Mouse (Mus musculus): ENCODE measurements around the gene Dars2. TPM values are rescaled to one million over a fixed set of nuclear protein-coding genes. Genes with fewer than 3 reads are reported as not detected.

Gene Dars2
- 4.8 and 8.9 TPM in 2 replicates for polyA plus RNA-seq (2012; rRNA removed)

DNA sequence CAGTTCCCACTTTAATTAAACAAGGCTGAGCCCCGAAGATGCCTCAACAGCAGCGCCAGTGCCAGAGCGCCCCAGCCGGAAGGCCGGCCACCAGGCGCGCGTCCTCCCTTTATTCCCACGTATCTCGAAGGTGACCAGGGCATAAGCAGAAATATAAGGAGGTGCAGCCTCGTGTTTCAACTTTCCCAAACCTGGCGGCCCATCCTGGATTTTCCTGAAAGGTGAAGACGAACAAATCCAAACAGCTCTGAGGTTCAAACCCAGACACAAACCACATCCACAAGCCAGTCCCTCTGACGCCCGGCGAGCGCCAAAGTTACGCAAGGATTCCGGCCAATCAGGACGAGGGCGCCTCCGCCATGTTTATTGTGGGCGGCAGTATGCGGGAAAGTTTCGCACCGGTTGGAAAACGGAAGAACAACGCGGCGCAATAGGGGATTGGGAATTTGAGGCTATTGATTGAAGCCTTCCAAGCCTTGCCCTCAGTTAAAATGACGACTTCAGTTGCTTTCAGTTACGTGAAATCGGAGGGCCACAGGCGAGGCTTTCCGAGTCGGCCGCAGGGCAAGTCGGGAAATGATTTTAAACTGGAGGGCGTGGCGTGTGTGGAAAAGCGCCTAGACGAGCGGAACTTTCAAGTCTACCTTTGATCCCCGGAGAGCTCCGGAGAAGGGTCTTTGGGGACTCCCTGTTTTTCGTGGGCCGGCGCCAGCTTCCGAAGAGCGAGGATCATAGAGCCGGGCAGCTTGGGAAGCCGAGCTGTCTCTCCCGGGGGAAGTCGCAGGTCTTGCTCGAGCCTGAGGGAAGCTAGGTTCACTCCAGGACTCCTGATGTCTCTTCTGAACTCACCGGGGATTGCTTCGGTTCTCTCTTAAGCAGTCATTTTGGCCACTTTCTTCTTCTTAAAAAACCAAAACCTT is at the start of gene Dars2, which contains the start of gene Cenpl:
Gene Dars2, minus strand, starts transcription at position 307 of the 920 bp plus-strand sequence.
Gene Cenpl, plus strand, starts transcription at position 362 of the 920 bp plus-strand sequence.
- WGBS = under 1% methylated on average over 57 of the region's 57 CpGs
- H3K27ac ChIP-seq (ENCODE audit: insufficient read depth, low read depth, low read length) = peak within 1 kb of the TSS; percentile 56
- H3K4me1 ChIP-seq (ENCODE audit: control insufficient read depth, insufficient read depth, insufficient read length, low read length) = peaks cover 6% of the 10 kb centered on the region; the same call in 1 of the 2 replicates
- no peaks in the 10 kb centered on the region for H3K27me3 ChIP-seq (ENCODE audit: control insufficient read depth, insufficient read depth, low read length)
- TF ChIP-seq POLR2A (IDR thresholded peaks at IDR 0.05; ENCODE audit: low read depth, low read length) (peak; percentile 51; the same call in 1 of the 2 replicates), CTCF (IDR thresholded peaks at IDR 0.05; ENCODE audit: extremely low read depth, insufficient read length, insufficient replicate concordance, low read depth, low read length) (peak; percentile 11; the same call in 1 of the 2 replicates)
- H3K36me3 ChIP-seq (ENCODE audit: control insufficient read depth, insufficient read depth, low read length) = no peaks in the 10 kb centered on the region
- H3K4me3 ChIP-seq (ENCODE audit: low read depth, low read length) = peak within 1 kb of the TSS; percentile 87

DNA sequence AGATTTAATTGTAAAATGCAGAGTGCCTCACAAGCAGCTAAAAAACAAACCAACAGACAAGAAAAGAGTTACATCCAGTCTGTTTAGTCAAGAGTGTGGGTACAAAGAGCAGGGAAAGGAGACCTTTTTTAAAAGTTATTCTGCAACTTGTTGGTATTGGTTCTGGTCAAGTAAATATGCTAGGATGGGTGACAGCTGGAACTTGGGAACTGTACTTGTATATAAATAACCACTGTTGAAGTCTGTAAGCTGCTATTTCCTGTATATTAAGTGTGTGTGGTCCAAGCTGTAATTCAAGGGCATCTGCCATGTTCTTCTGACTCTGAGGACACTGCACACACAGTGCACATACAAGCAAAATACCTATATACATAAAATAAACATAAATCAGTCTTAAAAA is 44.1 kb upstream of the Dars2 start:
- TF ChIP-seq CTCF (IDR thresholded peaks at IDR 0.05; ENCODE audit: extremely low read depth, insufficient read length, insufficient replicate concordance, low read depth, low read length) = no peak
- no peak for TF ChIP-seq POLR2A (IDR thresholded peaks at IDR 0.05; ENCODE audit: low read depth, low read length)
- Histone ChIP-seq H3K4me3 (ENCODE audit: low read depth, low read length) (no peak overlapping the region), H3K27ac (ENCODE audit: insufficient read depth, low read depth, low read length) (no peak overlapping the region)

DNA sequence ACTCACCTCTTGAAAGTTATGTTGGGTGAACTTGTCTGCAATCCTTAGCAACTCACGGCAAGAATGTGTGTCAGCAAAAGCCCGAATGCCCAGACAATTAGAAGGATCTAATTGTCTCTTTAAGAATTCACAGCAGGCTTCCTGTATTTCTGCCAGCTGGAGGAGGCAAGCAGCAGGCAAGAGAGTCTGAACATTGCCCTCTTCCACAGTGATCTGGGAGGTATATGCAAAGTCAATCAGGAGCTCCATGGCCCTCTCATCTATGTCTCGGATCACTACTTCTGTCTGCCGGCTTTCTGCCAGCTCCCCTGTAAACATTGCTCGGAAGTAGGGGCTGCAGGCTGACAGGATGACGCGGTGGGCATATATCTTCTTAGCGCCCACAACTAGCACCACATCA is 38.8 kb upstream of the Dars2 start:
- TF ChIP-seq CTCF (IDR thresholded peaks at IDR 0.05; ENCODE audit: extremely low read depth, insufficient read length, insufficient replicate concordance, low read depth, low read length) = no peak
- no peak for TF ChIP-seq POLR2A (IDR thresholded peaks at IDR 0.05; ENCODE audit: low read depth, low read length)
- Histone ChIP-seq H3K36me3 (ENCODE audit: control insufficient read depth, insufficient read depth, low read length) (peaks cover 18% of the 10 kb centered on the region), H3K27me3 (ENCODE audit: control insufficient read depth, insufficient read depth, low read length) (no peaks in the 10 kb centered on the region), H3K4me3 (ENCODE audit: low read depth, low read length) (no peak overlapping the region), H3K4me1 (ENCODE audit: control insufficient read depth, insufficient read depth, insufficient read length, low read length) (no peaks in the 10 kb centered on the region), H3K27ac (ENCODE audit: insufficient read depth, low read depth, low read length) (no peak overlapping the region)
- WGBS = 92% methylated on average over 8 of the region's 8 CpGs

More for the DNA sequence above, 44.1 kb upstream of the Dars2 start:
- no peaks in the 10 kb centered on the region for H3K27me3 ChIP-seq (ENCODE audit: control insufficient read depth, insufficient read depth, low read length)
- H3K4me1 ChIP-seq (ENCODE audit: control insufficient read depth, insufficient read depth, insufficient read length, low read length) = no peaks in the 10 kb centered on the region
- peaks cover under 1% of the 10 kb centered on the region; the same call in 1 of the 2 replicates for H3K36me3 ChIP-seq (ENCODE audit: control insufficient read depth, insufficient read depth, low read length)

DNA sequence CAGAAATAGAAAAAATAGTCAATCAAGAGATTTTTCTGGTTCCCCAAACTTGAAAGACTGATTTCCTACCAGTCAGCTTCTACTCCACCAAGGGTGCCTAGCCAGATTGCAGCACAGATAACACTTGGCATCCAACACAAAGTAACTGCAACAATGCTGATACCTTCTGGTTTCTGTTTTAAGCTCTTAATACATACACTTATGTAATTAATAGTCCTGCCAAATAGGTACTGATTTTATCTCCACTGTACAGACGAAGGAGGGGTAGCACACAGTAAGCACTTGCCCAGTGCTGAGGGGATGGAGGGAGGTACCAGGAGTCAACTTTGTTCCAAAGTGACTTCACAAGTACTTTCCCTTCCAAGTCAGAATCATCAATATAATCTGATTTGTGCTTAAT is 33.4 kb upstream of the Dars2 start:
- H3K4me3 ChIP-seq (ENCODE audit: low read depth, low read length) = no peak overlapping the region
- H3K4me1 ChIP-seq (ENCODE audit: control insufficient read depth, insufficient read depth, insufficient read length, low read length) = no peaks in the 10 kb centered on the region
- TF ChIP-seq POLR2A (IDR thresholded peaks at IDR 0.05; ENCODE audit: low read depth, low read length) (no peak), CTCF (IDR thresholded peaks at IDR 0.05; ENCODE audit: extremely low read depth, insufficient read length, insufficient replicate concordance, low read depth, low read length) (no peak)
- 65% methylated on average over 1 of the region's 1 CpGs for WGBS
- no peak overlapping the region for H3K27ac ChIP-seq (ENCODE audit: insufficient read depth, low read depth, low read length)
- H3K36me3 ChIP-seq (ENCODE audit: control insufficient read depth, insufficient read depth, low read length) = peaks cover 23% of the 10 kb centered on the region
- H3K27me3 ChIP-seq (ENCODE audit: control insufficient read depth, insufficient read depth, low read length) = no peaks in the 10 kb centered on the region

DNA sequence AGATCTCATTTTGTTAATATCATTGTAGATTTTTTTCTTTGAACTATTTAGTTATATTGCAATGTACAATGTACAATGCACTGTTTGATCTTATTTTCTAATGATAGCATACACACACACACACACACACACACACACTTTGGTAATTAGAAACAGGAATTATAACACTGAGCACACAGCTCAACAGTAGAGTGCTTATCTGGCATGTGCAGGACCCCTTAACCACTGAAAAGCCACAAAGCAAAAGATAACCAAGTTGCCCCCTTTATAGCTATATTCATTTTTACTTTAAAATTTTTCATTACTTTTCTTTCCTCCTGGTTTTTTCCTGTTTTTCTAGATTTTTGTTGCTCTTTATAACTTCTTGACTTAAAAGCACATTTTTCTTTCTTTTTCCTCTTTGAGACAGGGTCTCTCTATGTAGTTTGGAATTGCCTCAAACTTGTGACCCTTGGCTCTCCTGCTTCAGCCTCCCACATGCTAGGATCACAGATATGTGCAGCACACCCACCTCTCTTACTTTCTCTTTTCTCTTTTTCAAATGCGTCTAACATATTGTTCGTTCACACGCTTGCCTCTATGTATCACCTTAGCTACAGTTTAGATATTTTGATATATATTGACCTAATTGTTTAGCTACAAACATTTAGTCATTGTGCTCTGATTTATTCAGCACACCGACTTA is 29.4 kb upstream of the Dars2 start:
- Histone ChIP-seq H3K27ac (ENCODE audit: insufficient read depth, low read depth, low read length) (no peak overlapping the region), H3K4me3 (ENCODE audit: low read depth, low read length) (no peak overlapping the region), H3K36me3 (ENCODE audit: control insufficient read depth, insufficient read depth, low read length) (peaks cover 29% of the 10 kb centered on the region), H3K27me3 (ENCODE audit: control insufficient read depth, insufficient read depth, low read length) (no peaks in the 10 kb centered on the region), H3K4me1 (ENCODE audit: control insufficient read depth, insufficient read depth, insufficient read length, low read length) (no peaks in the 10 kb centered on the region)
- TF ChIP-seq CTCF (IDR thresholded peaks at IDR 0.05; ENCODE audit: extremely low read depth, insufficient read length, insufficient replicate concordance, low read depth, low read length) (no peak), POLR2A (IDR thresholded peaks at IDR 0.05; ENCODE audit: low read depth, low read length) (no peak)
- 95% methylated on average over 4 of the region's 4 CpGs for WGBS

DNA sequence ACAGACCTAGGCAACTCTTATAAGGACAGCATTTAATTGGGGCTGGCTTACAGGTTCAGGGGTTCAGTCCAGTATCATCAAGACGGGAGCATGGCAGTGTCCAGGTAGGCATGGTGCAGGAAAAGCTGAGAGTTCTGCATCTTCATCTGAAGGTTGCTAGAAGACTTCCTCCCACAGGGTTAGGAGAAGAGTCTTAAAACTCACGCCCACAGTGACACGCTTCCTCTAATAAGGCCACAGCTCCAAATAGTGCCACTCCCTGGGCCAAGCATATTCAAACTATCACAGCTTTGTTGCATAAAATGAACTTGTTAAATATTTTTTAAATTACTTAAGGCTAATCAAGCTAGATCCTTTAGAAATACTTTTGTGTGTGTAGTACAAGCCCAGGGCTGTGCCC is 6.8 kb upstream of the Dars2 start:
- no peak for TF ChIP-seq POLR2A (IDR thresholded peaks at IDR 0.05; ENCODE audit: low read depth, low read length)
- TF ChIP-seq CTCF (IDR thresholded peaks at IDR 0.05; ENCODE audit: extremely low read depth, insufficient read length, insufficient replicate concordance, low read depth, low read length) = no peak
- no peak overlapping the region for H3K4me3 ChIP-seq (ENCODE audit: low read depth, low read length)
- peaks cover 4% of the 10 kb centered on the region; the same call in 1 of the 2 replicates for H3K4me1 ChIP-seq (ENCODE audit: control insufficient read depth, insufficient read depth, insufficient read length, low read length)
- H3K36me3 ChIP-seq (ENCODE audit: control insufficient read depth, insufficient read depth, low read length) = peaks cover 14% of the 10 kb centered on the region
- 81% methylated on average over 3 of the region's 3 CpGs for WGBS
- no peak overlapping the region for H3K27ac ChIP-seq (ENCODE audit: insufficient read depth, low read depth, low read length)
- H3K27me3 ChIP-seq (ENCODE audit: control insufficient read depth, insufficient read depth, low read length) = no peaks in the 10 kb centered on the region

Measured in small intestine, adult 2 months (tissue).